In the genomic region with DNA sequence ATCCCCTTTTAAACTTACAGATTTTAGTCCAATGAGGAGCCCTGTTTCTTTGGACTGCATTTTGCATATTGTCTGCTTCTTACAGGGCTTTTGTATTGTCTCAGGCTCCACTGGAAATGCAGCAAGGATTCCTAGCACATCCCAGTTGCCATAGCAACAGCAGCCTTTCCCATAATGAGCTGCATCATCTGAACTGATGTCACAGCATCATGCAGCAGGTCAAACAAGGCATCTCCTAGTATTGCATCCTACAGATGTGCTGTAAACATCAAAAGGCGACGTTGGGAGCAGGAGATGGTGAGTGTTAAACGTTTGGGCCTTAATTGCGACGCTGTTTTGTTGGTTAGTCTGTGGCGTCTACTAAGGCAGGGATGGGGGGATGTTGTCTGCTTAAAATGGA, we compare ENCODE assay signal across 9 mouse cellular contexts. TPM values are rescaled to one million over a fixed set of nuclear protein-coding genes. Genes with fewer than 3 reads are reported as not detected.
DNase-seq lines count a peak whose midpoint lies in the region; ATAC-seq and TF ChIP-seq lines count a peak whose summit lies in the region.
"Had no signal": no experiment of that assay in that cellular context is flagged by ENCODE, and none has a peak within 500 bp of the region (broad histone marks: within the 10 kb centered on the region; RNA-seq: fewer than 3 reads in every experiment).

Gene Akap6, plus strand, starts transcription at position 238 of the 400 bp plus-strand sequence.

- H3K27me3 ChIP-seq in intestine, embryonic 14.5 days (replicated peaks; ENCODE audit: control insufficient read depth, insufficient read depth, low read length) = no peaks in the 10 kb centered on the region
- H3K27me3 ChIP-seq in intestine, postnatal 0 days (replicated peaks; ENCODE audit: control insufficient read depth, insufficient read depth, low read length) = no peaks in the 10 kb centered on the region
- no peaks in the 10 kb centered on the region for H3K27me3 ChIP-seq in forebrain, embryonic 16.5 days (replicated peaks; ENCODE audit: control insufficient read depth, insufficient read depth, low read length)
- no peaks in the 10 kb centered on the region for H3K27me3 ChIP-seq in hindbrain, embryonic 13.5 days
- no peaks in the 10 kb centered on the region for H3K27me3 ChIP-seq in limb, embryonic 10.5 days (ENCODE audit: low read depth, poor library complexity, severe bottlenecking)

- ATAC-seq in intestine, embryonic 14.5 days (replicated peaks; ENCODE audit: low FRiP score, low TSS enrichment, low read depth) = no peak
- ATAC-seq in intestine, postnatal 0 days = no peak
- ATAC-seq in forebrain, embryonic 16.5 days = peak; percentile 84
- ATAC-seq in hindbrain, embryonic 13.5 days (ENCODE audit: low FRiP score) = peak; percentile 80
- ATAC-seq in granulocyte monocyte progenitor cell, adult 5-6 weeks (replicated peaks; ENCODE audit: poor library complexity, severe bottlenecking) = no peak

- 0 out of 2 replicates have a peak within 1 kb of the TSS, but pooled peaks have one; percentile 9 for H3K4me2 ChIP-seq in intestine, embryonic 14.5 days (ENCODE audit: low read length)
- H3K4me2 ChIP-seq in intestine, postnatal 0 days (replicated peaks; ENCODE audit: low read depth) = no peak within 1 kb of the TSS
- H3K4me2 ChIP-seq in forebrain, embryonic 16.5 days (ENCODE audit: low read length) = peak within 1 kb of the TSS; percentile 79
- peak within 1 kb of the TSS; percentile 69 for H3K4me2 ChIP-seq in hindbrain, embryonic 13.5 days

- TF ChIP-seq CTCF in intestine, postnatal 0 days (IDR thresholded peaks at IDR 0.05; ENCODE audit: low read depth) = no peak

- H3K4me1 ChIP-seq in intestine, embryonic 14.5 days (replicated peaks; ENCODE audit: control insufficient read depth, insufficient read depth, low read length) = peaks cover 3% of the 10 kb centered on the region; the same call in 1 of the 2 replicates
- peaks cover 7% of the 10 kb centered on the region for H3K4me1 ChIP-seq in intestine, postnatal 0 days (replicated peaks; ENCODE audit: control insufficient read depth, insufficient read depth, low read length)
- H3K4me1 ChIP-seq in forebrain, embryonic 16.5 days (replicated peaks; ENCODE audit: control insufficient read depth, insufficient read depth, low read length) = peaks cover 30% of the 10 kb centered on the region
- H3K4me1 ChIP-seq in hindbrain, embryonic 13.5 days (replicated peaks) = peaks cover 41% of the 10 kb centered on the region
- peaks cover 46% of the 10 kb centered on the region for H3K4me1 ChIP-seq in limb, embryonic 10.5 days

- DNase-seq in intestine, embryonic 14.5 days (ENCODE audit: low spot score) = no peak
- DNase-seq in limb, embryonic 10.5 days (ENCODE audit: low spot score) = no peak
- peak; percentile 72 for DNase-seq in right cerebral cortex, postnatal 14 days
- no peak for DNase-seq in thymus, postnatal 4 days

- no peak within 1 kb of the TSS; the same call in 1 of the 2 replicates for H3K4me3 ChIP-seq in intestine, embryonic 14.5 days (ENCODE audit: low read depth, low read length)
- H3K4me3 ChIP-seq in intestine, postnatal 0 days (ENCODE audit: low read depth, low read length) = no peak within 1 kb of the TSS
- peak within 1 kb of the TSS; percentile 59 for H3K4me3 ChIP-seq in forebrain, embryonic 16.5 days (replicated peaks; ENCODE audit: low read length)
- peak within 1 kb of the TSS; percentile 73 for H3K4me3 ChIP-seq in hindbrain, embryonic 13.5 days
- H3K4me3 ChIP-seq in limb, embryonic 10.5 days = 0 out of 2 replicates have a peak within 1 kb of the TSS, but pooled peaks have one; percentile 40
- H3K4me3 ChIP-seq: erythroblast, embryonic 14.5 days had no signal

- H3K36me3 ChIP-seq in intestine, embryonic 14.5 days (ENCODE audit: control insufficient read depth, insufficient read depth, low read length) = no peaks in the 10 kb centered on the region
- H3K36me3 ChIP-seq in intestine, postnatal 0 days (ENCODE audit: control insufficient read depth, insufficient read depth) = no peaks in the 10 kb centered on the region
- H3K36me3 ChIP-seq in forebrain, embryonic 16.5 days (ENCODE audit: control insufficient read depth, insufficient read depth) = no peaks in the 10 kb centered on the region
- H3K36me3 ChIP-seq in hindbrain, embryonic 13.5 days = no peaks in the 10 kb centered on the region
- H3K36me3 ChIP-seq in limb, embryonic 10.5 days = no peaks in the 10 kb centered on the region

- no peak within 1 kb of the TSS for H3K27ac ChIP-seq in intestine, embryonic 14.5 days (ENCODE audit: low read depth)
- H3K27ac ChIP-seq in intestine, postnatal 0 days (ENCODE audit: low read depth, low read length) = no peak within 1 kb of the TSS; the same call in 1 of the 2 replicates
- H3K27ac ChIP-seq in forebrain, embryonic 16.5 days (ENCODE audit: low read length) = peak within 1 kb of the TSS; percentile 94
- H3K27ac ChIP-seq in hindbrain, embryonic 13.5 days = peak within 1 kb of the TSS; percentile 92
- peak within 1 kb of the TSS; percentile 85 for H3K27ac ChIP-seq in limb, embryonic 10.5 days

- H3K9ac ChIP-seq in intestine, embryonic 14.5 days (ENCODE audit: low read length) = no peak within 1 kb of the TSS
- H3K9ac ChIP-seq in intestine, postnatal 0 days (ENCODE audit: low read depth, low read length) = no peak within 1 kb of the TSS
- peak within 1 kb of the TSS; percentile 63 for H3K9ac ChIP-seq in forebrain, embryonic 16.5 days (replicated peaks; ENCODE audit: low read depth, low read length)
- H3K9ac ChIP-seq in hindbrain, embryonic 13.5 days = peak within 1 kb of the TSS; percentile 87

- H3K9me3 ChIP-seq in intestine, embryonic 14.5 days (ENCODE audit: control insufficient read depth, low read length) = no peaks in the 10 kb centered on the region
- H3K9me3 ChIP-seq in intestine, postnatal 0 days (ENCODE audit: control insufficient read depth) = no peaks in the 10 kb centered on the region
- H3K9me3 ChIP-seq in forebrain, embryonic 16.5 days (ENCODE audit: control insufficient read depth, low read length) = no peaks in the 10 kb centered on the region
- H3K9me3 ChIP-seq in hindbrain, embryonic 13.5 days = no peaks in the 10 kb centered on the region
- no peaks in the 10 kb centered on the region for H3K9me3 ChIP-seq in limb, embryonic 10.5 days (replicated peaks)

- WGBS in intestine, embryonic 14.5 days = 55% methylated on average over 6 of the region's 6 CpGs
- 81% methylated on average over 6 of the region's 6 CpGs for WGBS in intestine, postnatal 0 days
- WGBS in forebrain, embryonic 16.5 days = 4% methylated on average over 6 of the region's 6 CpGs
- 17% methylated on average over 6 of the region's 6 CpGs for WGBS in hindbrain, embryonic 13.5 days
- 27% methylated on average over 6 of the region's 6 CpGs for WGBS in limb, embryonic 10.5 days

RNA-seq across cellular contexts. Expression of gene Akap6, which starts in this region (rescaled TPM):
- 3.2 and 3.6 TPM in 2 replicates for polyA plus RNA-seq in intestine, embryonic 14.5 days (2014; fragmentation: Nextera tagmentation; extraction: Ambion mirVana)
- 0.73 and 1.1 TPM in 2 replicates for polyA plus RNA-seq in intestine, postnatal 0 days (2015; fragmentation: Nextera tagmentation; extraction: Ambion mirVana)
- polyA plus RNA-seq in forebrain, embryonic 16.5 days (2015; fragmentation: Nextera tagmentation; extraction: Ambion mirVana) = 19.0 and 22.6 TPM in 2 replicates
- 30.9 and 31.3 TPM in 2 replicates for polyA plus RNA-seq in hindbrain, embryonic 13.5 days (2015; fragmentation: Nextera tagmentation; extraction: Ambion mirVana)
- polyA plus RNA-seq in limb, embryonic 10.5 days (2016; fragmentation: Nextera tagmentation; extraction: Ambion mirVana) = 0.18 and 0.26 TPM in 2 replicates
- total RNA-seq in granulocyte monocyte progenitor cell, adult 5-6 weeks (2014; fragmentation: Nextera tagmentation) = not detected in 2 replicates
- 0.21 TPM in 1 of 2 replicates, not detected in the other for total RNA-seq in granulocyte monocyte progenitor cell, adult 5-6 weeks (2017)
- polyA plus RNA-seq: erythroblast, embryonic 14.5 days had no signal

Comparison
In these comparisons a context has a peak if more than half of its experiments do, and no peak if none do; other contexts are left out.
1. ATAC-seq: peak in forebrain, embryonic 16.5 days (single experiment) and hindbrain, embryonic 13.5 days (single experiment); none in intestine, embryonic 14.5 days (single experiment), intestine, postnatal 0 days (single experiment) and granulocyte monocyte progenitor cell, adult 5-6 weeks (single experiment).
2. H3K27ac ChIP-seq: peak in forebrain, embryonic 16.5 days (single experiment), hindbrain, embryonic 13.5 days (single experiment) and limb, embryonic 10.5 days (single experiment); none in intestine, embryonic 14.5 days (single experiment) and intestine, postnatal 0 days (single experiment).
3. H3K4me3 ChIP-seq: peak in forebrain, embryonic 16.5 days (single experiment), hindbrain, embryonic 13.5 days (single experiment) and limb, embryonic 10.5 days (single experiment); none in intestine, embryonic 14.5 days (single experiment) and intestine, postnatal 0 days (single experiment).
4. H3K9ac ChIP-seq: peak in forebrain, embryonic 16.5 days (single experiment) and hindbrain, embryonic 13.5 days (single experiment); none in intestine, embryonic 14.5 days (single experiment) and intestine, postnatal 0 days (single experiment).